Mouse (Mus musculus) heart, postnatal 0 days (tissue): ENCODE data around the gene Eaf2. TPM values are rescaled to one million over a fixed set of nuclear protein-coding genes. Genes with fewer than 3 reads are reported as not detected.

Source experiments
- ATAC-seq: fragments of 200-750 bp; cut with Nextera tagmentation; 2 replicates; pipeline ENCODE4 v1.8.0; 2017; ENCODE audit warnings: low read depth, moderate number of reproducible peaks, moderate library complexity; ENCODE audit not compliant: insufficient read depth
- DNase-seq: peaks from one replicate; pipeline ENCODE4 v3.0.0-alpha.2; 2016; ENCODE audit warnings: low spot score
- H3K27ac ChIP-seq: fragments of 300-500 bp; sonication (generic); 2 replicates; pipeline ENCODE4 v1.5.1; 2014; ENCODE audit warnings: low read depth, mild to moderate bottlenecking
- H3K27me3 ChIP-seq: fragments of 300-500 bp; sonication (generic); 2 replicates; pipeline ENCODE4 v1.6.1; 2014; ENCODE audit warnings: low read length, mixed read lengths; ENCODE audit not compliant: control insufficient read depth, insufficient read depth
- H3K36me3 ChIP-seq: fragments of 300-500 bp; sonication (generic); replicated peaks from 2 replicates; pipeline ENCODE4 v1.6.1; 2014; ENCODE audit warnings: low read length, mixed read lengths; ENCODE audit not compliant: control insufficient read depth, insufficient read depth
- H3K4me1 ChIP-seq: fragments of 300-500 bp; sonication (generic); 2 replicates; pipeline ENCODE4 v1.6.1; 2014; ENCODE audit warnings: antibody characterized with exemption; ENCODE audit not compliant: control insufficient read depth, insufficient read depth
- H3K4me2 ChIP-seq: fragments of 300-500 bp; sonication (generic); 2 replicates; pipeline ENCODE4 v1.6.1; 2014; ENCODE audit warnings: low read depth, mild to moderate bottlenecking, low read length, moderate library complexity
- H3K4me3 ChIP-seq: fragments of 300-500 bp; sonication (generic); 2 replicates; pipeline ENCODE4 v1.5.1; 2014; ENCODE audit warnings: low read depth, low read length
- H3K9ac ChIP-seq: fragments of 300-500 bp; sonication (generic); replicated peaks from 2 replicates; pipeline ENCODE4 v1.6.1; 2014; ENCODE audit warnings: low read depth, low read length, mixed read lengths
- H3K9me3 ChIP-seq: fragments of 300-500 bp; sonication (generic); replicated peaks from 2 replicates; pipeline ENCODE4 v1.6.1; 2016; ENCODE audit warnings: low read length; ENCODE audit not compliant: control insufficient read depth
- CTCF ChIP-seq: IDR thresholded peaks from 2 replicates; pipeline ENCODE4 v1.5.1; 2016; ENCODE audit warnings: antibody characterized with exemption, control low read depth, low read depth
- EP300 ChIP-seq: IDR thresholded peaks from 2 replicates; pipeline ENCODE4 v1.6.1; 2016; ENCODE audit warnings: antibody characterized with exemption, low read depth
- WGBS: fragments of 180-500 bp; shearing (Covaris S2); extraction: QIAGEN DNeasy Blood & Tissue Kit; methylation state at CpG from one replicate; pipeline ENCODE4 v1.1.7; 2014; 5-methylcytosine and 5-hydroxymethylcytosine counted together
- polyA plus RNA-seq: library from polyadenylated mRNA; unstranded; fragments of >200 nt; fragmentation: Nextera tagmentation; extraction: Ambion mirVana; gene quantifications from 2 replicates; pipeline ENCODE4 v1.2.1, GENCODE M21; 2015
- total RNA-seq: library from RNA; depleted of rRNA; stranded (reverse); fragments of >200 nt; gene quantifications from 2 replicates; pipeline ENCODE4 v1.2.3, GENCODE M21; 2014; ENCODE audit warnings: low replicate concordance

Gene Eaf2
- total and polyA plus RNA-seq, 2 experiments from 2014 or later, result 0.40 TPM; not detected in 1

DNA sequence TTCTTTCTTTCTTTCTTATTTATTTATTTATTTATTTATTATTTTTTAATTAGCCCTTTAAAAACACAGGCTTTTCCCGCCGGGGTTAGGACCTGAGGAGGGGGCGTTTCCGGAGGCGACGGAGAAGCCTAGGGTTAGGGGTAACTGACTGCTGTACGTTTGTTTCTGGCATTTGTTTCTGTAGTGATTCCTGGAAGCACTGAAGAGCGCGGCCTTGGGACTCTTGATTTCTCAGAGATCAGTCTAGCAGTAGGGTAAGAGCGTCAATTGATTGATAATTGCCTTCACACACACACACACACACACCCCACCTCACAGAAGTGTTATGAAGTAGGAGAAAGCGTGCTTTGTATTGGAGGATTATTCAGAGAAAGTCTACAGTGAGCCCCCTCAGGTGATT is 46.0 kb downstream of the Eaf2 start:
- 10% methylated on average over 11 of the region's 11 CpGs for whole genome bisulfite sequencing
- no peak for TF ChIP-seq EP300
- no peak for TF ChIP-seq CTCF

DNA sequence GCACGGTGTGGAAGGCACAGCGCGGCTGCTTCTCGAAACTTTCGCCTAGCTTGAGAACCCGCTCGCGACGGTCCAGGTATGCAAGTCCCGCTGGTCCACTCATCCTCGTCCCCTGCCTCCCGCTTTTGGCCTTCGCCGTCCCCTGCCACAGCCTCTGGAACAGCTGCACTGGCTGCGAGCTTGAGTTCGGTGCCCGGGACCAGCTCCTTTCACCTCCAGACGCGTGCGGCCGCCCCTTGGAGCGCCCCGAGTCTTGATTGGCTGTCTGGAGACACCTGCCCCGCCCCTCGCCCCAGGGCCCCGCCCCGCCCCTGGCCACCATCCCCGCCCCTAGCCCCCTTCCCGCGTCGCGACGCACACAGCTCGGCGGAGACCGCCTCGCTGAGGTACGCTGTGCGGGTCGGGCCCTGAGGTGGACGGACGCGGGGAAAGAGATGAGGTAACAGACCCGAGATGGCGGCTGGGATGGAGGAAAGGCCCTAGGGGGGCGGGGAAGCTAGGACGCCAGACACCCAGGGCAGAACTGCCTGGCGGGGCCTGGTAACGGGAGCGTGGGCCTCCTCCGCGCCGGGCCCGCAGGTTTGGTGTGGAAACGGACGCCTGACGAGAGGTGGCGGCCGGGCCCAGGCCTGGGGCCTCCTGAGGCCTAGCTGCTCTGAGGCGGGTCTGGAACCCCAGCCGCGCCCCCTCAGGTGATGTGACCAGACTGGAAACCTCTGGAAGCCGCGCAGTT is 46.6 kb downstream of the Eaf2 start, which contains the start of gene Iqcb1:
TSS of gene Iqcb1 (plus strand) at position 332 of the 733 bp plus-strand sequence.
- peak; percentile 51 for DNase-seq
- ATAC-seq, result peak; percentile 97
- Histone ChIP-seq H3K9ac (peak within 1 kb of the TSS; percentile 56), H3K4me2 (peak within 1 kb of the TSS; percentile 74), H3K9me3 (no peaks in the 10 kb centered on the region), H3K36me3 (no peaks in the 10 kb centered on the region), H3K4me3 (peak within 1 kb of the TSS; percentile 59), H3K27me3 (peaks cover 4% of the 10 kb centered on the region), H3K27ac (no peak within 1 kb of the TSS), H3K4me1 (no peaks in the 10 kb centered on the region; the same call in 1 of the 2 replicates)
- under 1% methylated on average over 57 of the region's 64 CpGs for WGBS
- TF ChIP-seq CTCF (no peak), EP300 (no peak)

More for the DNA sequence above, 46.0 kb downstream of the Eaf2 start:
- DNase-seq (no peak), ATAC-seq (no peak)
- Histone ChIP-seq H3K9me3 (no peaks in the 10 kb centered on the region), H3K4me2 (peak overlapping the region; percentile 74), H3K4me1 (no peaks in the 10 kb centered on the region; the same call in 1 of the 2 replicates), H3K4me3 (peak overlapping the region; percentile 59), H3K36me3 (no peaks in the 10 kb centered on the region), H3K27ac (no peak overlapping the region), H3K27me3 (peaks cover 4% of the 10 kb centered on the region), H3K9ac (peak overlapping the region; percentile 56)

DNA sequence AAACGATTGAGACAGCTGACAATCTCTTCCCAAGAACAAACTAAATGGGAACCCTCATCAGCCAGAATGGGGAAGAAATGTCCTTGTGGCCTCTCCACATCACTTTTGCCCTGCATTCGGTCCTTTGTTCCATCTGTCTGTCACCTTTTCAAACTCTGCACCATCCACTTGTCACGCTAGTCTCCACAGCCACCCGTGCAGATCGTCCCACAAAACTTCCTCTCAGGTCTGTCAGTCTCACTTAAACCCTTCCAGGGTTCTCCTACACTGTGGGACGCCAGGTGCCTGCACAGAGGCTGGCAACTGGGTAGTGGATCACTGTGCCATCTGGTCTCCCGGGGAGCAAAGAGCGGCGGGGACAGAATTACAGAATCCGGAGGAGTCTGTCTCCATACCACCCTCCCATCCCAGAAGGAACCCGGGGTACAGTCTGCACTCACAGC is 47.2 kb downstream of the Eaf2 start:
- no peak for TF ChIP-seq CTCF
- TF ChIP-seq EP300, result no peak
- no peaks in the 10 kb centered on the region for H3K36me3 ChIP-seq
- H3K9ac ChIP-seq, result peak overlapping the region; percentile 56; the same call in 1 of the 2 replicates
- no peak for DNase-seq
- no peak; the same call in 1 of the 2 replicates for ATAC-seq
- H3K27me3 ChIP-seq, result peaks cover 4% of the 10 kb centered on the region
- no peak overlapping the region for H3K27ac ChIP-seq
- no peaks in the 10 kb centered on the region for H3K9me3 ChIP-seq
- H3K4me1 ChIP-seq, result no peaks in the 10 kb centered on the region; the same call in 1 of the 2 replicates
- peak overlapping the region; percentile 59 for H3K4me3 ChIP-seq
- 7% methylated on average over 11 of the region's 11 CpGs for WGBS
- peak overlapping the region; percentile 74 for H3K4me2 ChIP-seq

DNA sequence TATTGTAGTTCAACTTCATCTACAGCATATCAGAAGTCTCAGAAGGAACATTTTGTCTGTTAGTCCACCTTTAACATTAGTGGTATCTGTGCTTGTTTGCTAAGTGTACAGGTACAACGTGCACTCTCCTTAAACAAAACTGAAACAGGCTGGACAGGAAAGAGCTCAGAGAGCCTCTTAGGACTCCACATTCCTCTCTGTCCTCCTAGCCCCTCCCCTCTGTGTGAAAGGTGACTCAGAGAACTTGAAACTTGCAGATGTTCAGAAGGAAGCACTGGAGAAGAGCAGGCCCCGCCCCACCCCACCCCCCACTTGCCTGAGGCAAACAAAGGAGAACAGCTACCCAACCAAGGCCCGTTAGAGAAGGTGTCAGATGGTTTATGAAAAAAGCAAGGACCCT is 53.3 kb downstream of the Eaf2 start:
- H3K27me3 ChIP-seq, result no peaks in the 10 kb centered on the region
- DNase-seq, result no peak
- no peak for TF ChIP-seq CTCF
- TF ChIP-seq EP300, result no peak
- H3K4me3 ChIP-seq, result no peak overlapping the region
- WGBS, result 11% methylated on average over 3 of the region's 3 CpGs
- H3K9ac ChIP-seq, result no peak overlapping the region
- H3K36me3 ChIP-seq, result no peaks in the 10 kb centered on the region
- H3K4me2 ChIP-seq, result no peak overlapping the region
- ATAC-seq, result no peak
- H3K9me3 ChIP-seq, result no peaks in the 10 kb centered on the region
- no peaks in the 10 kb centered on the region; the same call in 1 of the 2 replicates for H3K4me1 ChIP-seq
- no peak overlapping the region for H3K27ac ChIP-seq

DNA sequence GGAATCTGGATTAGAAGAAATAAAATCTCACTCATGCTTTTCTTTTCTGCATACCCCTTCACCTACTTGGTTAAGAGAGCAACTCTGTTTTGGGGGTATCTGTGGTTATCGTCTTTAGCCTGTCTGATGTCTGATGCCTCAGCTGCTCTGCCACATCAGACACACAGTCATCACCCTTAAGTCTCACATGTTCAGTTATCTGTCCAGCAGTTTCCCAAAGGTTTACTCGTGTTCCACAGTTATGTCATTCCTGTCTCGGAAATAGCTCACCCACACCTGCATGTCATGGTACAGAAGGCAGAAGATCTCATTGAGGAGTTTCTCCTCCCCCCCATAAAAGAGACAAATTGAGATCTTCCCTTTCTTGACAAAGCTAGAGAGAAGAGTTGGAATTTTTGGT is 54.1 kb downstream of the Eaf2 start:
- Histone ChIP-seq H3K4me2 (no peak overlapping the region), H3K36me3 (no peaks in the 10 kb centered on the region), H3K4me3 (no peak overlapping the region), H3K27ac (no peak overlapping the region), H3K9me3 (no peaks in the 10 kb centered on the region), H3K27me3 (no peaks in the 10 kb centered on the region), H3K9ac (no peak overlapping the region), H3K4me1 (no peaks in the 10 kb centered on the region; the same call in 1 of the 2 replicates)
- 52% methylated on average over 3 of the region's 3 CpGs for WGBS
- ATAC-seq (no peak), DNase-seq (no peak)
- TF ChIP-seq EP300 (no peak), CTCF (no peak)
